Mouse (Mus musculus): ENCODE data around the gene Mybpc3.

DNA sequence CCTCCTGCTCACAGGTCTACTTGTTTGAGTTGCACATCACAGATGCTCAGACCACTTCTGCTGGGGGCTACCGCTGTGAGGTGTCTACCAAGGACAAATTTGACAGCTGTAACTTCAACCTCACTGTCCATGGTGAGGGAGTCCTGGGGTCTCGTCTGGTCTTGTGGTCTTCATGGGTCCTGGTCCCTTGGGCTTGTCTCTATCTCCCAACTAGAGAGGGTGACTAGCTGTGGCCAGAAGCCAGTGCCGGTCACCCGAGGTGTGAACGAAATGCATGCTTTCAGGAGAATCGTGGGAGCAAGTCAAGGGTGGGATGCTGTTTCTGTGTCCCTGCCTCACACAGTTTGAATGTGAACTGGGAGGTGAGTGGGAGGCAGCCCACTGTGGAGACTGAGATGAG lies 3.1 kb downstream of the Mybpc3 start:
- TF ChIP-seq POLR2A (IDR thresholded peaks at IDR 0.05; ENCODE audit: low read depth, low read length) (no peak), CTCF (IDR thresholded peaks at IDR 0.05; ENCODE audit: extremely low read depth, insufficient read length, insufficient replicate concordance, low read depth, low read length) (no peak)
